Mouse (Mus musculus): Measurements from ENCODE around the gene Lhfpl5. TPM values are rescaled to one million over a fixed set of nuclear protein-coding genes. Genes with fewer than 3 reads are reported as not detected.

Gene Lhfpl5
- polyA plus RNA-seq, 1 experiment from 2014 or later, result 1.1 TPM

DNA sequence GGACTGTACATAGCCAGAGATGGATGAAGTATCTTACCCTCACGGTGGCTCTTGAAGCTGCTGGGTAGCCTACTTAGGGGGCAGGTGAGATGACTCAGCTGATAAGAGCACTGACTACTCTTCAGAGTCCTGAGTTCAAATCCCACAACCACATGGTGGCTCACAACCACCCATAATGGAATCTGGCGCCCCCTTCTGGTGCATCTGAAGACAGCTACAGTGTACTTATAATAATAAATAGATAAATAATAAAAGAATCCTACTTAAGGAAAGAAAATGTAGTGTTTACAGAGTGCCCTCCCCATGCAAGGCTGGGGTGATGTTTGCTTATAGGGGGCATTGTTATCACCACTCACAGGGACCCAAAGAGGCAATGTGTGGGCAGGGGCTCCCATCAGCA, 5.6 kb downstream of the Lhfpl5 start:
- peaks cover 18% of the 10 kb centered on the region for H3K4me1 ChIP-seq
- no peaks in the 10 kb centered on the region for H3K36me3 ChIP-seq (replicated peaks)
- H3K4me3 ChIP-seq, result no peak overlapping the region
- no peaks in the 10 kb centered on the region for H3K27me3 ChIP-seq (replicated peaks; ENCODE audit: low read depth, poor library complexity, severe bottlenecking)
- H3K9me3 ChIP-seq, result no peaks in the 10 kb centered on the region
- 63% methylated on average over 2 of the region's 2 CpGs for WGBS
- no peak overlapping the region for H3K27ac ChIP-seq (replicated peaks)
- no peak for DNase-seq (ENCODE audit: low spot score)

DNA sequence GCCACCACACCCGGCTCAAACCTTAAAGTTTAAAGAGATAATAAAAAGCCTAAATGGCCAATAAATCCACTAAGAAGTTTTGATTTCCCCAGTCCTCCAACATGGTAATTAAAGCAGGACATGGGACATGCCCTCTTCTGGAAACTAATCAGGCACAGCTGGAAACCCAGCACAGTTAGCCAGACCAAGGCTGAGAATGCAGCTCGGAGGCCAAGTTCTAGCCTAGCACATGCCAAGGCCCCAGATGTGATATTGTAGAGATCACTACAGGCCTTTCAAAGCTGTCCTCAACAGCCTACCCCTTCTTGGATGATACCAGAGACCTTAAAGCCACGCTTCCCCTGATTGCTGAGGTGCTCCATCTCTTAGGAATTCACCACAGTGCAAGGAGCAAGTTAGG, 11.1 kb downstream of the Lhfpl5 start:
- Histone ChIP-seq H3K36me3 (replicated peaks) (peaks cover 49% of the 10 kb centered on the region), H3K4me1 (peaks cover 11% of the 10 kb centered on the region), H3K27ac (replicated peaks) (no peak overlapping the region), H3K27me3 (replicated peaks; ENCODE audit: low read depth, poor library complexity, severe bottlenecking) (no peaks in the 10 kb centered on the region), H3K9me3 (no peaks in the 10 kb centered on the region), H3K4me3 (no peak overlapping the region)
- WGBS, result 85% methylated on average over 3 of the region's 3 CpGs
- no peak for DNase-seq (ENCODE audit: low spot score)

DNA sequence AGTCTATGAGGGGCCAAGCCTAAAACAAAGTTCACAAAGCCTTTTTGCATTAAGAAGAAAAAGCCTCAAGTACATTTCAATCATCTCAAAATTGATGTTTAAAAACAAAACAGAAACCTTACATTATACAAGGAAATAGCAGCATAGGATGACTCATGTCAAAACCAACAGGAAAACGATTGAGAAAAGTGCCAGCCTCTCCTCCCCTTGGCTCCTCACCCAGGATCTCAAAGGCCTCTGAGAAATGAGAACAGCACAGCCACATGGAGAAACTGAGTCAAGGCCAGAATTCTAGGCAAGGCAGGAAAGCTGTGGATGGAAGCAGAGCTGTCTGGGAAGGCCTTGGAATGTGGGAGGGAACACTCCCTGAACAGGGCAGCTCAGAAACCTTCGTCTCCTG, 13.2 kb downstream of the Lhfpl5 start:
- 81% methylated on average over 2 of the region's 2 CpGs for WGBS
- no peak for DNase-seq (ENCODE audit: low spot score)
- Histone ChIP-seq H3K36me3 (replicated peaks) (peaks cover 70% of the 10 kb centered on the region), H3K9me3 (no peaks in the 10 kb centered on the region), H3K27me3 (replicated peaks; ENCODE audit: low read depth, poor library complexity, severe bottlenecking) (no peaks in the 10 kb centered on the region), H3K4me3 (no peak overlapping the region), H3K4me1 (peaks cover 11% of the 10 kb centered on the region), H3K27ac (replicated peaks) (no peak overlapping the region)

DNA sequence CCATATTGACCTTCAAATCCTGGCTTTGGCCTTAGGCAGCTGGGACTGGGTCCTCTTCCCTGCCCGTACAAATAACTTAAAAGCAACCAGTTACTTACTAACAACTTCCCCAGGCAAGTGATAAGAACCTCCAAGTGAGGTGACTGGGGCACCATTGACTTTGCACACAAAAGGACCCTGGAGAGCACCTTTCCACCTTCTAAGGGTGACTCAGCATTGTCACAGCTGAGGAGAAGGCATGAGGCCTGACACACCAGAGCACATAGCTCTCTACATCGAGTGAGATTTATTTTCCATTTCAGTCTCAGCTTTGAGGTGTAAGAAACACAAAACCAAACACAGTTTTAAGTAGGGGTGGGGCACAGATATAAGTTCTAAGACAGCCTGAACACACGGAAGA, 15.2 kb downstream of the Lhfpl5 start:
- Histone ChIP-seq H3K4me1 (no peaks in the 10 kb centered on the region), H3K27me3 (replicated peaks; ENCODE audit: low read depth, poor library complexity, severe bottlenecking) (no peaks in the 10 kb centered on the region), H3K36me3 (replicated peaks) (peaks cover 89% of the 10 kb centered on the region), H3K27ac (replicated peaks) (no peak overlapping the region), H3K4me3 (no peak overlapping the region), H3K9me3 (no peaks in the 10 kb centered on the region)
- WGBS, result 87% methylated on average over 3 of the region's 3 CpGs
- DNase-seq (ENCODE audit: low spot score), result no peak

DNA sequence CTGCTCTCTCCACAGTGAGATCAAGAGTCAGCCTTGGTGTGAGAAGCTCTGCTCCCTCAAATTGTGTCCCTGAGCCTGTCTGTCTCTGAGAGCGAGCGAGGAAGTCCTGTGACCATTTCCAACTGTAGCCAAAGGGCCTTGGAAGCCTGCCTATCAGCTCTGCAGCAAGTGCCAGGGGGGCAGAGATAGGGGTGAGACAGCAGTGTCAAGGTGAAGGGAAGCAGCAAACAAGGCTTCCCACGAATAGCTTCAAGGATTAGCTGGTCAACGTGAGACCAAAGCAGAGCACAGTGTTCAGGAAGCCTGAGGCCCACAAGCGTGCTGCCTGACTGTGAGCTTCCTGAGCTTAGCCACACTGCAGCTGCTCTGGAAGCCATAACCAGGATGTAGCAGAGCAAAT, 16.0 kb downstream of the Lhfpl5 start:
- no peak overlapping the region for H3K27ac ChIP-seq (replicated peaks)
- H3K4me1 ChIP-seq, result no peaks in the 10 kb centered on the region
- H3K9me3 ChIP-seq, result no peaks in the 10 kb centered on the region
- H3K4me3 ChIP-seq, result no peak overlapping the region
- no peak for DNase-seq (ENCODE audit: low spot score)
- WGBS, result 92% methylated on average over 5 of the region's 5 CpGs
- H3K36me3 ChIP-seq (replicated peaks), result peaks cover 97% of the 10 kb centered on the region
- H3K27me3 ChIP-seq (replicated peaks; ENCODE audit: low read depth, poor library complexity, severe bottlenecking), result no peaks in the 10 kb centered on the region

DNA sequence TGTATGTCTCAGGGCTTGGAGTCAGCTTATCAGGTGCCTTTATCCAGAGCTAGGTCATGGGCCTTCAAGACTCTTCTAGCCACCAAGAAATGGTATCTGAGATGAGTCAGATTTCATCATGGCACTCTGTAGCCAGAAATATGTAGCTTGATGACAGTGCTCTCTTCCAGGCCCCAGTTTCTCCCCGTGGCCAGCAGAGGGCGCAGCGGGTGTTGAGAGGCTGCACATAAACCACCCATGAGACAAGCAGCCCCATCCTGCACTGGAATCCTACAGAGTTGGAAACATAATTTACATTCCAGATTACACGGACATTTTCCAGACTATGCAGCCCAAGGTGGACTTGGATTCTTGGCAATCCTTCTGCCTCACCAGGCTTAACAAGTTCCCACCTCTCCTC, 17.6 kb downstream of the Lhfpl5 start:
- H3K4me1 ChIP-seq, result no peaks in the 10 kb centered on the region
- no peaks in the 10 kb centered on the region for H3K27me3 ChIP-seq (replicated peaks; ENCODE audit: low read depth, poor library complexity, severe bottlenecking)
- H3K9me3 ChIP-seq, result no peaks in the 10 kb centered on the region
- 22% methylated on average over 4 of the region's 4 CpGs for WGBS
- H3K27ac ChIP-seq (replicated peaks), result no peak overlapping the region
- DNase-seq (ENCODE audit: low spot score), result peak; percentile 85
- H3K4me3 ChIP-seq, result no peak overlapping the region
- peaks cover 97% of the 10 kb centered on the region for H3K36me3 ChIP-seq (replicated peaks)

DNA sequence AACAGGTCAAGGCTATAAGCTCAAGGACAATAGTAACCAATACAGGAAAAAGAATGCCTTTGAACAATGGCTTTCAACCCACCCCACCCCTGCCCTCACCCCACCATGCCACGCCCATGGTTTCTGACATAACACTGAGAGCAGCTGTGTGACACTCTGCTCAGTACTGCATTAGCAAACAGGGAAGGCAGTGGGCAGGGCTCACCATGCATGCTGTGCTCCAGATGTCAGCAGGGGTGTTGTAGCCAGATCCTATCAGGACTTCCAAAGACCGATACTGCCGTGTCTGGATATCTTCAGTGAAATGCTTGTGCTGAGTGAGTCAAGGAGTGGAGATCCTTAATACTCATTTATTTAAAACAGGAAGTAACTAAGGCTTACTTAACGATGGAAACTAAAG, 18.5 kb downstream of the Lhfpl5 start:
- no peaks in the 10 kb centered on the region for H3K27me3 ChIP-seq (replicated peaks; ENCODE audit: low read depth, poor library complexity, severe bottlenecking)
- H3K9me3 ChIP-seq, result no peaks in the 10 kb centered on the region
- H3K4me3 ChIP-seq, result no peak overlapping the region
- no peak for DNase-seq (ENCODE audit: low spot score)
- H3K36me3 ChIP-seq (replicated peaks), result peaks cover 97% of the 10 kb centered on the region
- H3K27ac ChIP-seq (replicated peaks), result no peak overlapping the region
- WGBS, result 82% methylated on average over 4 of the region's 4 CpGs
- no peaks in the 10 kb centered on the region for H3K4me1 ChIP-seq

DNA sequence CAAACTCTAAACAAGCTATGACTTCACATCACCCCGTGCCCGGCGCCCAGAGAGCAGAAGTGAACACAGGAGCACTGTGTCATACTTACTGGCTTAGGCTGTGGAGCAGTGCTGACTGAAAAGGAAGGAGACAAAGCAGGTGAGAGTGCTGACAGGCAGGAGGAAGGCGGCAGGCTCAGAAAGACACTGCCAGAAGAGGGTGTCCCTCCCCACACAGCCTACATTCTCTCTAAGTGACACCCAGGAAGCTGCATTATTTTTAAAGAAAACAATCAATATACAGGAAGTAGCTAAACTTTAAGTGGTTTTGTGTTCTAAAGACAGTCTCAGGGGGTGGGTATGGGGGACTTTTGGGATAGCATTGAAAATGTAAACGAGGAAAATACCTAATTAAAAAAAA, 25.3 kb downstream of the Lhfpl5 start:
- no peaks in the 10 kb centered on the region for H3K27me3 ChIP-seq (replicated peaks; ENCODE audit: low read depth, poor library complexity, severe bottlenecking)
- H3K4me3 ChIP-seq, result no peak overlapping the region
- no peak for DNase-seq (ENCODE audit: low spot score)
- H3K4me1 ChIP-seq, result no peaks in the 10 kb centered on the region
- WGBS, result 92% methylated on average over 5 of the region's 5 CpGs
- H3K9me3 ChIP-seq, result no peaks in the 10 kb centered on the region
- H3K36me3 ChIP-seq (replicated peaks), result peaks cover 98% of the 10 kb centered on the region
- H3K27ac ChIP-seq (replicated peaks), result no peak overlapping the region

DNA sequence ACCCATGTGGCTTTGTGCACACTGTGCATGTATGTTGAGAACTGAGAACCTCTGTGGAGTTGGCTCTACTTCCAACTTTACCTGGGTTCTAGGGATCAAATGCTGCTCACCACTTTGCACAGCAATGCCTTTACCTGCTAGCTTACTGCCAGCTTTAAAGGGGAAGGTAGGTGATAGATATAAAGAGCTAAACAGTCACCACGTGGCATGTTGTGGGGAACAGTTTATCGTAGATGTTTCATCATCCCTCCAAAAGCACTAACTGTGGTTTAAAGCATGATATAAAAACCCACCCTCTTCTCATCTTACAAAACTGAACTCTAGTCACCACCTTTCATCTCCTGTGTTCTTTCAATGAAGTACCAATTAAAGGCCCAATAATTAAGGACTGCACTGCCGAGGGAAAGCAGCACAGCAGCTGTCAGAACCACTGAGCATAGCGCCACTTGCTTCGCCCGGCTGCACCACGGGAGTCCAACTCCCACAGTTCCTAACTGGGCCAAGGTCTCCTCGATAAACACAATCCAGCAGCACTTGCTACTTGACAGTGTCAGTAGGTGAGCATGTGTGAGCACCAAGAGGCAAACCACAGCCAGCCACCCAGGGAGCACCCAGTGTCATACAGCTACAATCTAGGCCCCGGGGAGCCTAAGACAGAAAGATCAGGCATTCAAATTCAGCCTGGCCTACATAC, 26.3 kb downstream of the Lhfpl5 start:
- Histone ChIP-seq H3K27ac (replicated peaks) (no peak overlapping the region), H3K27me3 (replicated peaks; ENCODE audit: low read depth, poor library complexity, severe bottlenecking) (no peaks in the 10 kb centered on the region), H3K4me1 (no peaks in the 10 kb centered on the region), H3K4me3 (no peak overlapping the region), H3K9me3 (no peaks in the 10 kb centered on the region), H3K36me3 (replicated peaks) (peaks cover 98% of the 10 kb centered on the region)
- DNase-seq (ENCODE audit: low spot score), result no peak
- WGBS, result 91% methylated on average over 9 of the region's 9 CpGs

DNA sequence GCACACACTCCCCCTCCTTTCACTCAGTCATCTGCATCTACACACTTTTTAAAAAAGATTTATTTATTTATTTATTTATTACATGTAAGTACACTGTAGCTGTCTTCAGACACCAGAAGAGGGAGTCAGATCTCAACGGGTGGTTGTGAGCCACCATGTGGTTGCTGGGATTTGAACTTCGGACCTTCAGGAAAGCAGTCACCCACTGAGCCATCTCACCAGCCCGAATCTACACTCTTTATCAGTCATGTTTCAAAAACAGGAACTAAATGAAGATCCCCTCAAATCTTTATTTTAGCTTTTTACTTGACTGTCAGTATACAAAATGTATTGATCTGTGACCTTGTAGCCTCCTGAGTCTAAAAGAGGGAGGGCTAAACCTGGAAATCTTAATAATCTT, 34.1 kb downstream of the Lhfpl5 start:
- no peaks in the 10 kb centered on the region for H3K9me3 ChIP-seq
- peaks cover 78% of the 10 kb centered on the region for H3K36me3 ChIP-seq (replicated peaks)
- no peaks in the 10 kb centered on the region for H3K4me1 ChIP-seq
- 89% methylated on average over 3 of the region's 3 CpGs for WGBS
- H3K27ac ChIP-seq (replicated peaks), result no peak overlapping the region
- no peaks in the 10 kb centered on the region for H3K27me3 ChIP-seq (replicated peaks; ENCODE audit: low read depth, poor library complexity, severe bottlenecking)
- DNase-seq (ENCODE audit: low spot score), result no peak
- H3K4me3 ChIP-seq, result no peak overlapping the region

DNA sequence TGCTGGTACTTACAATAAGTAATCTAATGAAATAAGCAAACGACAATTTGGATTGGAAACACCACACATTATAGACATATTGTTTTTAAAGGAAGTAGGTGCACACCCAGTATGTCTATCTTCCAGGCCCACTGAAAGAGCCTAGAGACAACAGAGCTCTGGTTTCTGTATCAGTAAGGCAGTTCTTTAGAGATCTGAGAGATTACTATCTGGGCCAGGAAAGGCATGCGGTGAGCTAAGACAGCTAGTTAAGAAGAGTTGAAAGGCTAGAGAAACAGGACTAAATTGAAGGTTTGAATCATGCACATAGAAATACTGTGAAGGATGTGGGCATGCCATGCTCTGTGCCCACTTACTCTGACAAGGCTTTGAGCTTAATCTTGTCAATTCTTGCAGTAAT, 37.2 kb downstream of the Lhfpl5 start:
- no peak for DNase-seq (ENCODE audit: low spot score)
- Histone ChIP-seq H3K36me3 (replicated peaks) (peaks cover 75% of the 10 kb centered on the region), H3K27ac (replicated peaks) (no peak overlapping the region), H3K27me3 (replicated peaks; ENCODE audit: low read depth, poor library complexity, severe bottlenecking) (no peaks in the 10 kb centered on the region), H3K4me1 (no peaks in the 10 kb centered on the region), H3K4me3 (no peak overlapping the region), H3K9me3 (no peaks in the 10 kb centered on the region)
- 93% methylated on average over 2 of the region's 2 CpGs for WGBS

DNA sequence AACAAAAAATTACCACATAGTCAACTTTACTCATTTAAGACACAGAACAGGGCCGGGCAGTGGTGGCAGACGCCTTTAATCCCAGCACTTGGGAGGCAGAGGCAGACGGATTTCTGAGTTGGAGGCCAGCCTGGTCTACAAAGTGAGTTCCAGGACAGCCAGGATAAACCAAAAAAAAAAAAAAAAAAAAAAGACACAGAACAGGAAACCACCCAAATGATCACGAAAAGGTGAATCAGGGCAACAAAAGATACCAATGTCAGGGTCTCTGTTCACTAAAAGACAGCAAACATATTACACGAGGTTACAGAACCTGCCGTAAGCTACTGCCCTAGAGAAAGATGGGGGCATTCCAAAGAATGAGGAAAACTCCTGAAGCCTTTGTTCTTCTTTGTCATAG, 37.7 kb downstream of the Lhfpl5 start:
- H3K27me3 ChIP-seq (replicated peaks; ENCODE audit: low read depth, poor library complexity, severe bottlenecking), result no peaks in the 10 kb centered on the region
- no peaks in the 10 kb centered on the region for H3K9me3 ChIP-seq
- no peak for DNase-seq (ENCODE audit: low spot score)
- peaks cover 74% of the 10 kb centered on the region for H3K36me3 ChIP-seq (replicated peaks)
- H3K4me1 ChIP-seq, result peaks cover 2% of the 10 kb centered on the region; the same call in 1 of the 2 replicates
- no peak overlapping the region for H3K27ac ChIP-seq (replicated peaks)
- 87% methylated on average over 6 of the region's 6 CpGs for WGBS
- no peak overlapping the region for H3K4me3 ChIP-seq

DNA sequence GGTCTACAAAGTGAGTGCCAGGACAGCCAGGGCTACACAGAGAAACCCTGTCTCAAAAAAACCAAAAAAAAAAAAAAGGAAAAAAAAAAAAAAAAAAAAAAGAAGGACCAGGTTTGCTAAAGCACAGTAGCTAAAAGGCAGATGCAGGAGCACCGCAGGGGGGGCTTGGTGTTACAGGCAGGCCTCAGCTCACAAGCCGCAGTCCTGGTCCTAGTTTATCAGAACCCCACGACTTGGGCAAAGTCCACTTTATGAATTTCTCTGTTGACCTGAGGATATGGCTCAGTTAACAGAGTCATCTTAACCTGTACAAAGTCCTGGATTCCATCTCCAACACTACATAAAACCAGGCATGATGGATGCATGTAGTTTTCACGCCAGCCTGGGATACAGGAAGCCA, 39.9 kb downstream of the Lhfpl5 start:
- H3K36me3 ChIP-seq (replicated peaks), result peaks cover 77% of the 10 kb centered on the region
- H3K4me3 ChIP-seq, result no peak overlapping the region
- H3K27me3 ChIP-seq (replicated peaks; ENCODE audit: low read depth, poor library complexity, severe bottlenecking), result no peaks in the 10 kb centered on the region
- no peak for DNase-seq (ENCODE audit: low spot score)
- no peak overlapping the region for H3K27ac ChIP-seq (replicated peaks)
- H3K4me1 ChIP-seq, result peaks cover 24% of the 10 kb centered on the region
- no peaks in the 10 kb centered on the region for H3K9me3 ChIP-seq
- 92% methylated on average over 4 of the region's 4 CpGs for WGBS

Data from embryonic facial prominence, embryonic 10.5 days (tissue).